ENCODE assay signal across 15 mouse cellular contexts in the genomic region with DNA sequence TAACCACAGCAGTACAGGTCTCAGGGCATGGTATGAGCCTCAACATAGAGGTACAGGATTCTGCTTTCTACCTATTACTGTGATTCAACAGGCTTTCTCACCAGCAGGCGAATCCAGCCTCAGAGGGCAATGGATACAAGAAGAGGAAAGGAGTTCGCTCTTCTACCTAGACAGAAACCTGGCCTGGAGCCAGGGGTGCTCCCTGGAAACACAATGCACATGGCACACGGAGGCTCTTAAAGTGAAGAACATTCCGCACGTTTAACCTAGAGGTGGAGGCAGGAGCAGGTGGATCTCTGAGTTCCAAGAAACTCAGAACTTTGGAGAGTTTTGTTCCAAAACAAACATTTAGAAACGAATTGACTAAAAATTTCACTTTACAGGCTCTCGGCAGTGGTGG. TPM values are rescaled to one million over a fixed set of nuclear protein-coding genes. Genes with fewer than 3 reads are reported as not detected.
DNase-seq lines count a peak whose midpoint lies in the region; ATAC-seq and TF ChIP-seq lines count a peak whose summit lies in the region.
"Had no signal": no experiment of that assay in that cellular context is flagged by ENCODE, and none has a peak within 500 bp of the region (broad histone marks: within the 10 kb centered on the region; RNA-seq: fewer than 3 reads in every experiment).

No protein-coding gene starts in this region.

- no peak overlapping the region for H3K4me3 ChIP-seq in heart, embryonic 14.5 days (ENCODE audit: control insufficient read depth in 1 of 2, insufficient read depth in 1 of 2, low read depth in 1 of 2, low read length in 2 of 2)
- H3K4me3 ChIP-seq in heart, embryonic 10.5 days, result no peak overlapping the region
- H3K4me3 ChIP-seq in kidney, embryonic 14.5 days (ENCODE audit: low read length), result no peak overlapping the region
- H3K4me3 ChIP-seq in liver, postnatal 0 days (ENCODE audit: low read depth, low read length), result no peak overlapping the region
- H3K4me3 ChIP-seq: liver, embryonic 13.5 days; midbrain, embryonic 12.5 days; myocyte had no signal

- H3K27me3 ChIP-seq in heart, embryonic 14.5 days (ENCODE audit: control insufficient read depth, insufficient read depth, low read length), result no peaks in the 10 kb centered on the region
- no peaks in the 10 kb centered on the region for H3K27me3 ChIP-seq in heart, embryonic 10.5 days (ENCODE audit: insufficient read depth, poor library complexity, severe bottlenecking)
- H3K27me3 ChIP-seq in kidney, embryonic 14.5 days (ENCODE audit: control insufficient read depth, insufficient read depth, low read length), result no peaks in the 10 kb centered on the region
- no peaks in the 10 kb centered on the region for H3K27me3 ChIP-seq in liver, postnatal 0 days (ENCODE audit: insufficient read depth, low read length)
- H3K27me3 ChIP-seq: liver, embryonic 13.5 days; midbrain, embryonic 12.5 days had no signal

- 0 out of 2 replicates have a peak overlapping the region, but pooled peaks have one; percentile 18 for H3K4me2 ChIP-seq in heart, embryonic 14.5 days (ENCODE audit: low read length)
- no peak overlapping the region for H3K4me2 ChIP-seq in kidney, embryonic 14.5 days (replicated peaks; ENCODE audit: low read depth, low read length)
- H3K4me2 ChIP-seq in liver, postnatal 0 days (ENCODE audit: low read depth, low read length), result peak overlapping the region; percentile 32
- H3K4me2 ChIP-seq: liver, embryonic 13.5 days; midbrain, embryonic 12.5 days had no signal

- peaks cover 27% of the 10 kb centered on the region for H3K36me3 ChIP-seq in heart, embryonic 14.5 days (ENCODE audit: control insufficient read depth, insufficient read depth, low read length)
- H3K36me3 ChIP-seq in heart, embryonic 10.5 days, result peaks cover 29% of the 10 kb centered on the region
- peaks cover 10% of the 10 kb centered on the region for H3K36me3 ChIP-seq in kidney, embryonic 14.5 days (ENCODE audit: control insufficient read depth, insufficient read depth, low read length)
- H3K36me3 ChIP-seq in liver, postnatal 0 days (replicated peaks; ENCODE audit: insufficient read depth, low read length), result no peaks in the 10 kb centered on the region

- no peak for TF ChIP-seq EP300 in liver, postnatal 0 days (IDR thresholded peaks at IDR 0.05; ENCODE audit: low read depth)

- peaks cover 13 to 24% of the 10 kb centered on the region in 2 experiments for H3K4me1 ChIP-seq in heart, embryonic 14.5 days (ENCODE audit: control insufficient read depth in 2 of 2, insufficient read depth in 2 of 2, low read length in 2 of 2)
- H3K4me1 ChIP-seq in heart, embryonic 10.5 days, result peaks cover 24% of the 10 kb centered on the region
- H3K4me1 ChIP-seq in kidney, embryonic 14.5 days (ENCODE audit: control insufficient read depth, insufficient read depth, low read length), result 0 out of 2 replicates have a peak, but pooled peaks cover 8% of the 10 kb centered on the region
- H3K4me1 ChIP-seq in liver, postnatal 0 days (ENCODE audit: insufficient read depth), result peaks cover 6% of the 10 kb centered on the region; the same call in 1 of the 2 replicates
- H3K4me1 ChIP-seq: midbrain, embryonic 12.5 days had no signal

- DNase-seq in heart, embryonic 10.5 days (ENCODE audit: low spot score), result no peak
- DNase-seq in kidney, postnatal 10 days, result peak; percentile 54
- DNase-seq in liver, postnatal 0 days, result peak; percentile 45
- peak; percentile 84 for DNase-seq in lung, postnatal 36 days
- no peak for DNase-seq in gastrocnemius, postnatal 25 days
- DNase-seq in left cerebral cortex, adult 11 months (ENCODE audit: low spot score), result no peak
- DNase-seq: forebrain, postnatal 0 days; gastrocnemius, postnatal 10 days; liver, embryonic 13.5 days; thymus, adult 18-20 months had no signal

- 44% methylated on average over 7 of the region's 7 CpGs for WGBS in heart, embryonic 14.5 days
- WGBS in heart, embryonic 10.5 days, result 79% methylated on average over 7 of the region's 7 CpGs
- 84% methylated on average over 7 of the region's 7 CpGs for WGBS in kidney, embryonic 14.5 days
- WGBS in liver, postnatal 0 days (ENCODE audit: insufficient replicate concordance), result 64% methylated on average over 7 of the region's 7 CpGs

- no peak for ATAC-seq in heart, embryonic 14.5 days (ENCODE audit: insufficient number of reproducible peaks, insufficient read depth, low FRiP score, low read depth)
- no peak for ATAC-seq in kidney, embryonic 14.5 days (ENCODE audit: low FRiP score, low TSS enrichment)
- peak; percentile 46; the same call in 1 of the 2 replicates for ATAC-seq in liver, postnatal 0 days
- ATAC-seq: forebrain, postnatal 0 days had no signal

- peak overlapping the region; percentile 41; the same call in 1 of the 2 replicates for H3K9ac ChIP-seq in heart, embryonic 14.5 days (ENCODE audit: low read length)
- no peak overlapping the region for H3K9ac ChIP-seq in kidney, embryonic 14.5 days (ENCODE audit: low read depth, low read length)
- H3K9ac ChIP-seq in liver, postnatal 0 days (replicated peaks), result no peak overlapping the region
- H3K9ac ChIP-seq: forebrain, postnatal 0 days; liver, embryonic 13.5 days; midbrain, embryonic 12.5 days had no signal

- TF ChIP-seq CTCF in liver, postnatal 0 days (IDR thresholded peaks at IDR 0.05; ENCODE audit: low read depth), result no peak

- peak overlapping the region in 1 of 2 experiments; percentile 21; a peak in 1 of 4 replicates for H3K27ac ChIP-seq in heart, embryonic 14.5 days (replicated peaks in 1 of 2; ENCODE audit: control insufficient read depth in 1 of 2, insufficient read depth in 1 of 2, low read depth in 2 of 2, low read length in 2 of 2)
- H3K27ac ChIP-seq in heart, embryonic 10.5 days, result no peak overlapping the region
- no peak overlapping the region for H3K27ac ChIP-seq in kidney, embryonic 14.5 days (ENCODE audit: low read depth, low read length)
- H3K27ac ChIP-seq in liver, postnatal 0 days (ENCODE audit: low read depth), result peak overlapping the region; percentile 55
- H3K27ac ChIP-seq: liver, embryonic 13.5 days; midbrain, embryonic 12.5 days had no signal

- no peaks in the 10 kb centered on the region for H3K9me3 ChIP-seq in heart, embryonic 14.5 days (ENCODE audit: control insufficient read depth, low read length)
- no peaks in the 10 kb centered on the region for H3K9me3 ChIP-seq in heart, embryonic 10.5 days
- H3K9me3 ChIP-seq in kidney, embryonic 14.5 days (ENCODE audit: control insufficient read depth, low read length), result no peaks in the 10 kb centered on the region
- H3K9me3 ChIP-seq in liver, postnatal 0 days (ENCODE audit: low read length), result no peaks in the 10 kb centered on the region
- H3K9me3 ChIP-seq: G1E; liver, embryonic 13.5 days; midbrain, embryonic 12.5 days had no signal

RNA-seq across cellular contexts. Expression of a gene that starts 58.6 kb away (rescaled TPM):
- polyA plus RNA-seq in heart, embryonic 14.5 days (2014; fragmentation: Nextera tagmentation; extraction: Ambion mirVana), result 24.2 and 27.3 TPM in 2 replicates
- 35.5 and 47.1 TPM in 2 replicates for polyA plus RNA-seq in heart, embryonic 10.5 days (2016; fragmentation: Nextera tagmentation; extraction: Ambion mirVana)
- polyA plus RNA-seq in kidney, embryonic 14.5 days (2014; fragmentation: Nextera tagmentation; extraction: Ambion mirVana), result 59.1 and 105 TPM in 2 replicates
- 7.6 and 8.3 TPM in 2 replicates for polyA plus RNA-seq in liver, postnatal 0 days (2015; fragmentation: Nextera tagmentation; extraction: Ambion mirVana)
- total RNA-seq in gastrocnemius, postnatal 25 days (2021), result 10 to 100 TPM; 12.8 to 14.3 TPM

Comparison
In these comparisons a context has a peak if more than half of its experiments do, and no peak if none do; other contexts are left out.
1. DNase-seq: peak in kidney, postnatal 10 days (single experiment), liver, postnatal 0 days (single experiment) and lung, postnatal 36 days (single experiment); none in heart, embryonic 10.5 days (single experiment), gastrocnemius, postnatal 25 days (single experiment) and left cerebral cortex, adult 11 months (single experiment).